Mouse (Mus musculus) Patski (cell line): ENCODE results near the gene Cd163. TPM values are rescaled to one million over a fixed set of nuclear protein-coding genes. Genes with fewer than 3 reads are reported as not detected.

Experiments used
- ATAC-seq: fragments of 100-300 bp; one replicate; pipeline ENCODE4 v1.8.0; 2021
- CTCF ChIA-PET: fragments of 350-600 bp; sonication (Branson Sonifier 250); formaldehyde crosslinking; loops from one replicate; lab custom pipeline; 2022; ENCODE audit warnings: inconsistent platforms; lab: Charles Lee
- POLR2A ChIA-PET: fragments of 350-600 bp; sonication (Branson Sonifier 250); formaldehyde crosslinking; loops from one replicate; lab custom pipeline; 2022; ENCODE audit warnings: antibody characterized with exemption, inconsistent platforms; lab: Charles Lee
- DNase-seq: peaks from one replicate; pipeline ENCODE4 v3.0.0-alpha.2; 2011; ENCODE audit warnings: low read depth, low spot score
- H3K27me3 ChIP-seq: fragments of 371-371 bp; one replicate; pipeline ENCODE4 v1.5.1; 2021
- CTCF ChIP-seq: fragments of 100-300 bp; IDR thresholded peaks from one replicate; pipeline ENCODE4 v1.5.1; 2021
- in situ Hi-C: fragments of 300-500 bp; cut with MboI; formaldehyde crosslinking; loops from 3 replicates; pipeline ENCODE4 v1.11.1; 2018; ENCODE audit warnings: low pct_unique_long_range_greater_than_20kb, mixed read lengths
- polyA plus RNA-seq: library from polyadenylated mRNA; unstranded; gene quantifications from one replicate; pipeline ENCODE4 v1.2.3, GENCODE M21; 2021

Gene Cd163
- polyA plus RNA-seq, 1 experiment from 2014 or later = not detected

- TF ChIP-seq CTCF = no peak
- DNase-seq (no peak), ATAC-seq (no peak)
- H3K27me3 ChIP-seq = peaks cover 29% of the 10 kb centered on the region
- in situ Hi-C loops = no loop called here
- POLR2A ChIA-PET = no interaction called here
- CTCF ChIA-PET = no interaction called here
Measured at GRCm38 (mm10) chr6:124364328-124364727, 59.9 kb downstream of the Cd163 start.

- in situ Hi-C loops = no loop called here
- TF ChIP-seq CTCF = no peak
- ATAC-seq (no peak), DNase-seq (no peak)
- CTCF ChIA-PET = interaction anchor here (1.5 kb wide), 1 partner anchor 15 kb away, joined by 3 read pairs; no protein-coding TSS in a partner anchor
- POLR2A ChIA-PET = interaction anchor here (0.5 kb wide), 1 partner anchor 1964 kb away, joined by 3 read pairs; no protein-coding TSS in a partner anchor
- peaks cover 1% of the 10 kb centered on the region for H3K27me3 ChIP-seq
Measured at GRCm38 (mm10) chr6:124373584-124374206, 69.2 kb downstream of the Cd163 start.

- no peak for ATAC-seq
- H3K27me3 ChIP-seq = no peaks in the 10 kb centered on the region
- in situ Hi-C loops = loop anchor here (5.0 to 25.0 kb wide), 3 partner anchors 112 to 1487 kb away; no protein-coding TSS in a partner anchor
- no peak for DNase-seq
- ChIA-PET POLR2A (no interaction called here), CTCF (interaction anchor here (1.5 kb wide), 1 partner anchor 16 kb away, joined by 3 read pairs; no protein-coding TSS in a partner anchor)
- no peak for TF ChIP-seq CTCF
Measured at GRCm38 (mm10) chr6:124374683-124375082, 70.2 kb downstream of the Cd163 start.

GRCm38 (mm10) chr6:124375435-124375884 is 71.0 kb downstream of the Cd163 start:
- ATAC-seq (no peak), DNase-seq (no peak)
- no peak for TF ChIP-seq CTCF
- in situ Hi-C loops = loop anchor here (5.0 to 25.0 kb wide), 3 partner anchors 113 to 1488 kb away; no protein-coding TSS in a partner anchor
- ChIA-PET CTCF (no interaction called here), POLR2A (no interaction called here)
- no peaks in the 10 kb centered on the region for H3K27me3 ChIP-seq

GRCm38 (mm10) chr6:124376311-124376710 is 71.9 kb downstream of the Cd163 start:
- in situ Hi-C loops = loop anchor here (5.0 to 25.0 kb wide), 3 partner anchors 114 to 1489 kb away; no protein-coding TSS in a partner anchor
- no peak for TF ChIP-seq CTCF
- ATAC-seq = no peak
- ChIA-PET POLR2A (interaction anchor here (0.6 kb wide), 1 partner anchor 19 kb away, joined by 3 read pairs; no protein-coding TSS in a partner anchor), CTCF (interaction anchor here (1.5 kb wide), 1 partner anchor 9 kb away, joined by 3 read pairs; no protein-coding TSS in a partner anchor)
- DNase-seq = no peak
- H3K27me3 ChIP-seq = no peaks in the 10 kb centered on the region

GRCm38 (mm10) chr6:124377494-124378255 is 73.2 kb downstream of the Cd163 start:
- DNase-seq (no peak), ATAC-seq (no peak)
- no peak for TF ChIP-seq CTCF
- in situ Hi-C loops = loop anchor here (5.0 to 25.0 kb wide), 3 partner anchors 115 to 1490 kb away; no protein-coding TSS in a partner anchor
- CTCF ChIA-PET = interaction anchor here (1.2 to 1.5 kb wide), 2 partner anchors 10 to 165 kb away, joined by 3 read pairs; partner anchors contain the start of gene C1s1
- POLR2A ChIA-PET = no interaction called here
- no peaks in the 10 kb centered on the region for H3K27me3 ChIP-seq

DNA sequence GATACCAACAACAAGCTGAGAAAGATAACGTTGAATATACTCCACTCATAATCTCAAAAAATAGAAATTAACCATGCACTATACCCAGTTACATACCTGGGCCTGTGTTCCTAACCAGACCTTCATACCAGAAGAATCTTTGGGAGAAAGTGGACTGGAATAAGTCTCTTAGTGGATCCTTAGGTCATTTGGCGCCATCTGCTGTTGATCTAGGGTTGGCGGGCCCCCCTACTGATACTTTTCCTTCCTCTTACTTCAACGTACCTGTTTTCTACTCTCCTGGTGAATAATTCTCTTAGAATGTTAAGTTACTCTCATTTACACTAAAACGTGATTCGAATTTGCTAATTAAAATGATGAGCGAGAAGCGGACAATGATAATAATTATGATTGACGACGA is 74.9 kb downstream of the Cd163 start:
- no peaks in the 10 kb centered on the region for H3K27me3 ChIP-seq
- CTCF ChIA-PET = interaction anchor here (0.7 kb wide), 1 partner anchor 14 kb away, joined by 3 read pairs; no protein-coding TSS in a partner anchor
- no peak for DNase-seq
- ATAC-seq = peak; percentile 71
- in situ Hi-C loops = loop anchor here (5.0 to 25.0 kb wide), 3 partner anchors 117 to 1492 kb away; no protein-coding TSS in a partner anchor
- TF ChIP-seq CTCF = peak; percentile 79
- POLR2A ChIA-PET = no interaction called here

Other genes with a start within 250 kb of the Cd163 start
- not detected for gene Vmn2r27, start 72.8 kb upstream of the Cd163 start, polyA plus RNA-seq
- gene Pex5, start 110.4 kb downstream of the Cd163 start, polyA plus RNA-seq = 61.4 TPM
- 0.68 TPM for gene Clstn3, start 160.1 kb downstream of the Cd163 start, polyA plus RNA-seq
- 20.3 TPM for gene C1rl, start 188.5 kb downstream of the Cd163 start, polyA plus RNA-seq
- 59.0 TPM for gene C1ra, start 207.7 kb downstream of the Cd163 start, polyA plus RNA-seq
- gene C1s1, start 237.7 kb downstream of the Cd163 start, polyA plus RNA-seq = 60.3 TPM